Mouse (Mus musculus) lung, adult 18-20 months (tissue): ENCODE measurements around the gene Pam.

ENCODE experiments used
- DNase-seq, 2 experiments: peaks; one replicate each; pipeline ENCODE4 v3.0.0; 2022; ENCODE audit warnings: mixed read lengths in 2 of 2

Gene Pam

GRCm38 (mm10) chr1:98031802-98032201 is 63.6 kb downstream of the Pam start:
- DNase-seq, result no peak

DNA sequence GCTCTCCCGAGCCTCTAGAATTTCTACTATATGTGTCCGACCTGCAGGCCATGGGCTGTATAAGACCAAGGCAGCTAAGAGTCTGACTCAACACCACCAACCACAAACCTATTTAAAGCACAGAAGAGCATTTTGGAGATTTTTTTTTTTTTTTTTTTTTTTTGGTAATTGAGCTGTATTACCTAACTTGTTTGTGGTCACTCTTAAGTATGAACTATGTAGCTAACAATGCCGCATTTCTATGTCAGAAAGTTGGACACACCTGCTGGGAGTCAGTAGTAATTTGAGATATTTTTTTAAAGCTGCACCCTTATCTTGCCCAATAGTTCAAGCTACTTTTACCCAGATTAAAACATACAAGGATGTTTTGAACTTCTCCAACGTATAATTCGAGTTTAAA is 66.4 kb downstream of the Pam start:
- no peak for DNase-seq

GRCm38 (mm10) chr1:98028468-98028867 is 67.0 kb downstream of the Pam start:
- DNase-seq, result no peak

DNA sequence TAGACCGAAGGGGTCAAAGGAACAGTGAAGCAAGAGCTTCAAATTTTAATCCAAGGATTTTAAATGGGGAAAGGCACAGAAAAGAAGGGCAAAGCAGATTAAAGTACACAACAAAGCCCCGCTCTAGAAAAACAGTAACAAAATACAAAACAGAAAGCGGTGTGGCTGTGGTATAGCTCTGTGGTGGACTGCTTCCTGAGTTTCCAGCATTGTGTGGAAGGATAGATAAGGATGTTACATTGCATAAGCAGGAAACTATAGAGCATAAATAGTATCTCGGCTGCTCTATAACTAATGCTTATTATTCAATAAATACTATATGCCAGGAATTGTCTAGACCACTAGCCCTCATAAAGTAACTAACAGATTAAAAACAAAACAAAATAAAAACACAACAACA is 67.5 kb downstream of the Pam start:
- no peak for DNase-seq

DNA sequence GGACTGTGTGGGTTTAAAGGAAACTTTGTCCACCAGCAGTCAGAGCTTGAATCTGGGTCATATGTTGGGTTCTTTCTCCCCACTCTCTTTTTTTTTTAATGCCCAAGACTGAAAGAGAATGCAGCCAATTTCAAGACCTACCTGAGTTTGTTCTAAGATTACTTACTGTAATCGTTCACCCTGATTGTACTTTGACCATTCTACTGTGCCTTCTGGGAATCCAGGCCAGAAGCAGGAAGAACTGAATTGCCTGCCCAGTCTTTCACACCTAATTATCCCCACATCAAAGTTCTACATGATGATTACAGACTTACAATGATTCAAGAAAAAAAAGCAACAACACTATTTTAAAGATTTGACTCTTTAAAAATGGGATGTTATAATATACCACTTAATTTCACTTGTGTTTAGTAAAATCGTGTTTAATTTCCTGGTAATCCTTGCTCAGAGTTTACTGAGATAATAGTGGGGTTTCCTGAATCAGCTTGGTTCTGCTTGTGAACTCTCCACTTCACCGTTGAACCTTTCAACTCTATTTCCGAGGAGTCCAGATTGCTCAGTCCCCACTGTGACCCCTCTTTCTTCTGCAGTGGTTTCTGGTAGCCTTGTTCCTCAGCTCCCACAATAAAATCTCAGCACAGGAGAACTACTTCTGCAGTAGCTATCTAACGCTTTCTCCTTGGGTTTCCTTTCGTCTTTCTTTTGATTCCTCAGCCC is 69.4 kb downstream of the Pam start:
- DNase-seq, result no peak

GRCm38 (mm10) chr1:98023866-98024265 is 71.6 kb downstream of the Pam start:
- no peak for DNase-seq

DNA sequence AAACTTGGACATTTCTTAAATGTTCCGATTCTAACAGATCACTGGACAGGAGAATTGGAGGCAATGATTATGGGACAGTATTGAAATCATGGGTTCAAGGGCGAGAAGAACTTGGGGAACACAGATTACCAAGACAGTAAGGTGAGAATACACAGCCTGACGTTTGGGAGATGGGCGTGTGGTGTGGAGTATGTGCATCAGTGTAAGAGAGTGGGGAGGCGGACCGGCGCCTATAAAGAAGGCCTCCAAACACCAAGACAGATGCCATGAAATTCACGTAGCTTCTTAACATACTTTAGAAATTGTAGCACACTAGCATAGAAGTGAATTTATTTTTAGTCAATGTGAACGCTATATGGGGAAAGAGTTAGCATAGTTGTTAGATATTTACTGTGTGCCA is 76.5 kb downstream of the Pam start:
- DNase-seq, result no peak

GRCm38 (mm10) chr1:98016004-98016848 is 79.2 kb downstream of the Pam start:
- DNase-seq, result no peak

DNA sequence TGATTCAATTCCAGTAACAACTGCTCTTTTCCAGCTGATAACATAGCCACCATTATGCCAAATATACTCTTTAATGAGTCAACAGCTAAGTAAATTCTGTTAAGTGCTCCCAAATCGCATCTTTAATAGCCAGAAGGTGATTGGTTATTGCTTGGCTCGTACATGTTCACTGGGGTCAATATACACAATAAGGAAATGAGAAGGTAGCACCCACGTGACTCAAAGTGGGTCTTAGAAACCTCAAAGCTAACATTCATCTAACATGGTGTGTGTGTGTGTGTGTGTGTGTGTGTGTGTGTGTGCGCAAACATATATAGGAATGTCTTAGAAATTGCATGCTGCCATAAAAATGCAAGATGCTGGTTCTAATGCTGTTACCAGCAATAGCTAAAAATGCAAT is 79.9 kb downstream of the Pam start:
- DNase-seq, result no peak

GRCm38 (mm10) chr1:98002561-98003425 is 92.7 kb downstream of the Pam start:
- DNase-seq, result peak in 1 of 2 experiments; percentile 21

DNA sequence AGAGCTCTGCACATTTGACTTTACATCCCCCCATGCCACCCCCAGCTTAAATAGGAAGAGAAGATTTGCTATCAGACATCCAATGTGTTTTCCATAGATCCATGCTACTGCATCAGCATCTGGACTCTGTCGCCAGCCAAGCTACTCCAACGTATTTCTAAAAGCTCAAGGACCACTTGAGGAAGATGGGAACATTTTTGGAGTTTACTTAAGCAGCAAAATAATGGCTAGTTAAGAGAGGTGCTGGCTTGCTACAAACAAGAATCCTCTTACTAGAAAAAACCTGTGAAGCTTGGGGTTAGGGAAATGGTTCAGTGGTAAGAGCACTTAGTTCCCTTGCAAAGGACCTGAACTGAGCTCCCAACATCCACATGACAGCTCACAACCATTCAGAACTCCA is 96.0 kb downstream of the Pam start:
- DNase-seq, result peak in 1 of 2 experiments; percentile 17

GRCm38 (mm10) chr1:97998961-97999360 is 96.5 kb downstream of the Pam start:
- DNase-seq, result peak; percentile 64 to 79

DNA sequence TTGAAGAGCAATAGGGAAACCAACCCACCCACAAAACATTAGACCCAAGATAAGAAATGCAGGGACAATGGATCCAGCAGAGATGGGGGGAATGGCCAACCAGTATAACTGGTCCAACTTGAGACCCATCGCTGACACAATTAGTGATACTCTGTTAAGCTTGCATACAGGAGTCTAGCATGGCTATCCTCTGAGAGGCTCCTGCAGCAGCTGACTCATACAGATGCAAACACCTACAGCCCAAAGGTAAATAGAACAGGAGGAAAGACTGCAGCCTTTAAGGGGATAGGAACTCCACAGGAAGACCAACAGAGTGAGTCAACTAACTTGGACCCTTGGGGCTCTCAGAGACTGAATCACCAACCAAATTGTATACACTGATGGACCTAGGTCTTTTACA is 98.4 kb downstream of the Pam start:
- DNase-seq, result no peak

DNA sequence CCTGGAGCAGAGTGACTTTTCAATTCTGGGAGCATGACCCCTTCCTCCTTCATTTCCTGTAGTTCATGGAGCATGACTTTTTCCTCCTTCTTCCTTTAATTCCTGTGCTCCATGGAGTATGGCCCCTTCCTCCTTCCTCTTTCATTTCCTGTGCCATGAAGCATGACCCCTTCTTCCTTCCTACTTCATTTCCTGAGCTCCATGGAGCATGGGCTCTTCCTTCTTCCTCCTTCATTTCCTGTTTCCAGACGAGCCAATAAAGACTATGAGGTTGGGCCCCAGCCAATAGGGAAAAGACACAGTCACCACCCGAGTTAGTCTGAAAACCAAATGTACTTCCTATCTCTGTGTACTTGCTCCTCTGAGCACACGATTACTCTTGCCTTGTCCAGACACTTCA is 103.5 kb downstream of the Pam start:
- no peak for DNase-seq

DNA sequence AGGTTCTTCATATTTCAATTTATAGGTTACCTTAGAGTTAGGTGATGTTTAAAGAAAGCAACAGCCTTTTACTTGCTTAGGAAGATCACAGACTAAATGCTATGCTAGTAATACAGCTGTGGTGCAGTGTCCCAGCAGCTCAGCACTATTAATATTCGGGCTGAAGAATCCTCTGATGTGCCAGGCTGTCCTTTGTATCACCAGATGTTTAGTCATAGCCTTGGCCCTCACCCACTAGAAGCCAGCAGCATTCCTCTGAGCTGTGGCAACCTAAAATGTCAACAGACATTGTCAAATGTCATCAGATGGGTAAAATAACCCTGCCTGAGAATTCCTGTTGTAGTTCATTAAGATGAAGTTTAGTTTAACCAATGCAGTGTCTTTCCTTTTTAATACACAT is 112.3 kb downstream of the Pam start:
- no peak for DNase-seq

DNA sequence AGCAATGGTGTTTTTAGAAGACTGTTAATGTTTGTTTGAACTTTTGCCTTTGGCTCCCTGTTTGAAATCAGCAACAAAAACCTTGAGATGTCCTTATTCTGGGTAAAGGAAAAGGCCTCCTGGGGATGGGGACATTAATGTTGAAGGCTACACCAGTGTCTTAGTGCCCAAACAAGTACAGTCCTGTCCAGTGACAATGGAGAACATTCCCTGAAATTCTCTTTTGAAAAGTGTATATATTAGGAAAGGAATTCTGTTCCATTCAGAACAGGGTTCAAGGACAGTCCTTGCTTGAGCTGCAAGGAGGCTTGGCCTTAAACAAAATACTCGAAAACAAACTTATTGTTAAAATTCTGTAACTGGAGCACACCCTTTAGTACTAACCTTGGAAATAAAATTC is 116.0 kb downstream of the Pam start:
- no peak for DNase-seq

DNA sequence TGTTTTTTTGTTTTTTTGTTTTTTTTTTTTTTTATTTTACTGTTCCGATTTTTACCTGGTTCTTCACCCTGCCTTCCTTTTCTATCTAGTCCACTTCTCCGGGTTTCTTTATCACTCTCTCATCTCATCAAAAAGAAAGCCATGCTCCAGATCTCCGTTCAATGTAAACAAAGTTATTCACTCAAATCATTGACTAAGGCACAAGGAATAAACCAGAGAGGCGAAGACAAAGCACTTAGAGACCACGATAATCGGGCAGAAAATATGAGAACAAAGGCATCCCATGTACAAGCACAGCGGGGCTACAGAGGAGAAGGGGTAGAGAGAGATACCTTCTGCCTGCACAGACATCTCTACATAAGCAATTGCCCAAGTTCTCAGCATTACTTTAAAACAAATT is 117.9 kb downstream of the Pam start:
- DNase-seq, result no peak

- peak; percentile 74 to 80 for DNase-seq
These were observed 118.5 kb downstream of the Pam start for GRCm38 (mm10) chr1:97976873-97977473.

GRCm38 (mm10) chr1:97976072-97976471 is 119.4 kb downstream of the Pam start:
- DNase-seq, result no peak

DNA sequence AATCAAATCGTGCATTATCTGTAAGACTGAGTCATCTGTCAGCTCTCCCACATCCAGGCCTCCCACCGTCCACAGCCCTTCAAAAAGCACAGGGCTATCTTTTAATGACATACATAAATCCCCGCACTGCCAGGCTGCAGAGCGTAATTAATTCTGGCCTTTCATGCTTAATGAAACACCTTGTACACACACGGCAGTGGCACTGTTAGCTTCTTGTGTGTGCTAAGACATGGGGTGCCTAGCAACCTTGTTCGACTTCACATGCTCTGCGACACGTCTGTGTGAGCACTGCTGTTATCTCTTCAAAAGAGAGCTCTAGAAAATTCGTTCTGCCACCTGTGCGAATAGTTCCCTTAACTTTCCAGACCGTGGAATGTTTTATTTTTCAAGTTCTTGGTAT is 120.5 kb downstream of the Pam start:
- DNase-seq, result no peak

DNA sequence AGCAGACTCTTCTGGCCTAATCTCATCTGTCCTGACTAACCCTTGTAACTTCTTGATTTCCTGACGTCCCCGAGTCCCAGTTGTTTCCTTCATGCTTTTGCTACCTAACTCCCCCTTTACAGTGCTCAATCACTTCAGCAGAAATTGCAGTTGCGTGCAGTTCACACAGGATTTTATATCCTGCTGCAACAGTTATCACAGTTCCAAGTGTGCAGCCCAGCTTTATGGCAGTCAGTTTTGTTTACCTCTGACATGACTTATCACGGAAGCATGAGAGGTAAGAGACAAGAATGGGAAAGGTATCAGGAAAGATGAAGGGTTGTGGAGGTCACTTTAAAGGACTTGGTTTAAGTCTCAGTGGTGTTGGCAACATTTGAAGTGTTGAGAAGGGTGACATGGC is 125.7 kb downstream of the Pam start:
- no peak for DNase-seq

GRCm38 (mm10) chr1:97963711-97964110 is 131.7 kb downstream of the Pam start:
- peak in 1 of 2 experiments; percentile 36 for DNase-seq

- no peak for DNase-seq
These were observed 133.3 kb downstream of the Pam start for GRCm38 (mm10) chr1:97962134-97962533.
